Mouse (Mus musculus): ENCODE measurements around the gene Ly75. TPM values are rescaled to one million over a fixed set of nuclear protein-coding genes. Genes with fewer than 3 reads are reported as not detected.

Ly75 gene
- total and polyA plus RNA-seq, 2 experiments from 2014 or later: 1.5 to 2.9 TPM

DNA sequence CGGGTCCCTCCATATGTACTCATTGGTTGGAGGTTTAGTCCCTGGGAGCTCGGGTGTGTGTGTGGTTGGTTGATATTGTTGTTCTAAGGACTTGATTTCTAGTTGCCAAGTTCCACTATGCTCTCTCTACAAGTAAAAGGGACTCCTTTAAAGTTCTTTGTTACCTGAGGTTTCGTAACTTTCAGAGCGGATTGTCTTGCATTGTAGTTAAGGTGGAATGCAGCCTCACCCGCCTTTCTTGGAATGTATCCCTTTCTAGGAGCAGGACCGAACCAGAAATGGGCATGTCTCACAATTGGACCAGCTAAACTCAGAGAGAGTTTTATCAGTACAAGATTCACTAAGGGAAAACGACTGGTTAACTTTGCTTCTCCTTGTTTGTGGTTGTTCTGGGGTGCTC is 28.1 kb upstream of the Ly75 start:
- no peak for DNase-seq (ENCODE audit: low spot score)
- no peaks in the 10 kb centered on the region for H3K36me3 ChIP-seq (ENCODE audit: insufficient read depth, low read length)
- WGBS: 89% methylated on average over 7 of the region's 7 CpGs
- H3K4me2 ChIP-seq (ENCODE audit: low read depth, low read length, poor library complexity, severe bottlenecking): no peak overlapping the region
- H3K4me3 ChIP-seq (ENCODE audit: low read depth, low read length): no peak overlapping the region
- ATAC-seq (ENCODE audit: low FRiP score): no peak
- H3K4me1 ChIP-seq (ENCODE audit: insufficient read depth, low read length): no peaks in the 10 kb centered on the region
- no peaks in the 10 kb centered on the region for H3K9me3 ChIP-seq (ENCODE audit: low read length)
- no peak overlapping the region for H3K9ac ChIP-seq (replicated peaks; ENCODE audit: low read length, poor library complexity, severe bottlenecking)
- TF ChIP-seq CTCF (IDR thresholded peaks at IDR 0.05): no peak
- H3K27ac ChIP-seq (ENCODE audit: low read depth, low read length): no peak overlapping the region
- no peaks in the 10 kb centered on the region for H3K27me3 ChIP-seq (ENCODE audit: insufficient read depth, low read length)

DNA sequence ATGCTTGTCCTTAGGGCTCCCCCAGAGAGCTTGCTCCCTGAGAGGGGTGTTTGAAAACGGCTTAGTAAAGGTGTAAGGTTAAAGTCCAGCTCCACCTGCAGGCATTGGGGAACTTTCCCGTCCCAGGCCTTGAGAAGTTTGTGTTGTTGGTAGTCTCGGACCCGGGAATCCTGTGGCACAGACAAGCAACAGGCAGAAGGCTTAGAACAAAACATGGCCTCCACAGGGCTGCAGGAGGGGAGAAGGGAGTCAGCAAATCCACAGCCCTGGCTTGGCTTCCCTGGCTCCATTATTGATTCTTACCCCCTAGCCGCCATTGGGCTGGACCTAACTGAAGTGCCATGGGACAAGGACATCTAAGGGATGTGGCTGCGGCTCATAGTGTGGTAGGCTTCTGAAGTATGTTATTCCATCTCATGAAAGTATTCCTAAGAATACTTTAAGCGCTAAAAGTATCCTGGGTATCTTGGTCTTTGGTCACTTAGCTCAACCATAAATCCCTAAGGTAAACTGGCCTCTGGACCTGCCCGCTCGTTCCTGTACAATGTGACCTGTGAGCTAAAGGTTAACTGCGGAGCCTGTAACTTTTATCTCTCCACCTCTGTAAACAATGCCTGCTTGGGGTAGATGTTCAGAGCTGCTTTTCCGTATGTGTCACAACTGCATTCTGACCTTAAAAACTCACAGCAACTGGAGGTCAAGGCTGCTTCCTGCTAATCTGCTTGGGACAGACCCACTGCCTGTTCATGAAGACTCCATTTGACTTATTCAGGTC is 27.1 kb upstream of the Ly75 start:
- H3K36me3 ChIP-seq (ENCODE audit: insufficient read depth, low read length): no peaks in the 10 kb centered on the region
- H3K9ac ChIP-seq (replicated peaks; ENCODE audit: low read length, poor library complexity, severe bottlenecking): no peak overlapping the region
- no peak for TF ChIP-seq CTCF (IDR thresholded peaks at IDR 0.05)
- H3K4me2 ChIP-seq (ENCODE audit: low read depth, low read length, poor library complexity, severe bottlenecking): no peak overlapping the region
- H3K9me3 ChIP-seq (ENCODE audit: low read length): no peaks in the 10 kb centered on the region
- DNase-seq (ENCODE audit: low spot score) (no peak), ATAC-seq (ENCODE audit: low FRiP score) (no peak)
- WGBS: 85% methylated on average over 11 of the region's 11 CpGs
- H3K4me1 ChIP-seq (ENCODE audit: insufficient read depth, low read length): no peaks in the 10 kb centered on the region
- H3K4me3 ChIP-seq (ENCODE audit: low read depth, low read length): no peak overlapping the region
- H3K27me3 ChIP-seq (ENCODE audit: insufficient read depth, low read length): no peaks in the 10 kb centered on the region
- no peak overlapping the region for H3K27ac ChIP-seq (ENCODE audit: low read depth, low read length)

DNA sequence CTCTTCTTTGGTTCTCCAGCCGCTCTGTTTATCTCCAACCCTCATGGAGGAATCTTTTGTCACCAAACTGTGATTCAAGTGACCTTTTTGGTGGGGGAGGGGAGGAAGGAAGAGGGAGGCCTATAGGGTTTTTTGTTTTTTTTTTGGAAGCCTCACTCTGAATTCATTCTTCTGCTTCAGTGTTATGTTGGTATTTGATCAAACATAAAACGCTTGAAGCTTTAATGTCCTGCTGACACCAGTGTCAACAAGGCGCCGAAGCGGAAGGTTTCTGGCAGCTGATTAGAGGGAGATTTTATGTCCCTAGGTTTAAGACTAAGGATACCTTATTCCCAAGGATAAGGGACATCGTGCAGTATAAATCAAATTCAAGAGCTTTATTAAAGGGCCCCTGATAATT is 26.1 kb upstream of the Ly75 start:
- DNase-seq (ENCODE audit: low spot score) (no peak), ATAC-seq (ENCODE audit: low FRiP score) (no peak)
- H3K27ac ChIP-seq (ENCODE audit: low read depth, low read length): no peak overlapping the region
- H3K4me3 ChIP-seq (ENCODE audit: low read depth, low read length): no peak overlapping the region
- no peaks in the 10 kb centered on the region for H3K36me3 ChIP-seq (ENCODE audit: insufficient read depth, low read length)
- no peak for TF ChIP-seq CTCF (IDR thresholded peaks at IDR 0.05)
- no peaks in the 10 kb centered on the region for H3K4me1 ChIP-seq (ENCODE audit: insufficient read depth, low read length)
- H3K9ac ChIP-seq (replicated peaks; ENCODE audit: low read length, poor library complexity, severe bottlenecking): no peak overlapping the region
- no peaks in the 10 kb centered on the region for H3K27me3 ChIP-seq (ENCODE audit: insufficient read depth, low read length)
- no peak overlapping the region for H3K4me2 ChIP-seq (ENCODE audit: low read depth, low read length, poor library complexity, severe bottlenecking)
- 56% methylated on average over 6 of the region's 6 CpGs for WGBS
- H3K9me3 ChIP-seq (ENCODE audit: low read length): no peaks in the 10 kb centered on the region

DNA sequence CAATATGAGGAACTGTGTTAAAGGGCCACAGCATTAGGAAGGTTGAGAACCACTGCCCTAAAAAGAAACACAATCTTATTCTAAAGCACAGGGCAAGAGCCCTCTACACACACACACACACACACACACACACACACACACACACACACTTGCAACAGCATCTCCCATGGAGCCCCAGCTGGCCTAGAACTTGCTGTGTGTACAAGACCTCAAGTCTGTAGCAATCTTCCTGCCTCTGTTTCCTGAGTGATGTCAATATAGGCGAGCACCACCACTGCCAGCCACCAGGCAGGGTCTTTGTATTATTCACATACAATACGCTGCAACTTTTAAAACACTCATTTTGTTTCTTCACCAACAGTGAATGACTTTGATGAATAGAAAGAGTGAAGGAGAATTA is 24.3 kb upstream of the Ly75 start:
- DNase-seq (ENCODE audit: low spot score): no peak
- Histone ChIP-seq H3K9ac (replicated peaks; ENCODE audit: low read length, poor library complexity, severe bottlenecking) (no peak overlapping the region), H3K36me3 (ENCODE audit: insufficient read depth, low read length) (no peaks in the 10 kb centered on the region), H3K27me3 (ENCODE audit: insufficient read depth, low read length) (no peaks in the 10 kb centered on the region), H3K4me3 (ENCODE audit: low read depth, low read length) (no peak overlapping the region), H3K4me2 (ENCODE audit: low read depth, low read length, poor library complexity, severe bottlenecking) (no peak overlapping the region), H3K27ac (ENCODE audit: low read depth, low read length) (no peak overlapping the region), H3K9me3 (ENCODE audit: low read length) (no peaks in the 10 kb centered on the region), H3K4me1 (ENCODE audit: insufficient read depth, low read length) (no peaks in the 10 kb centered on the region)
- ATAC-seq (ENCODE audit: low FRiP score): no peak
- 92% methylated on average over 2 of the region's 2 CpGs for WGBS
- TF ChIP-seq CTCF (IDR thresholded peaks at IDR 0.05): no peak

DNA sequence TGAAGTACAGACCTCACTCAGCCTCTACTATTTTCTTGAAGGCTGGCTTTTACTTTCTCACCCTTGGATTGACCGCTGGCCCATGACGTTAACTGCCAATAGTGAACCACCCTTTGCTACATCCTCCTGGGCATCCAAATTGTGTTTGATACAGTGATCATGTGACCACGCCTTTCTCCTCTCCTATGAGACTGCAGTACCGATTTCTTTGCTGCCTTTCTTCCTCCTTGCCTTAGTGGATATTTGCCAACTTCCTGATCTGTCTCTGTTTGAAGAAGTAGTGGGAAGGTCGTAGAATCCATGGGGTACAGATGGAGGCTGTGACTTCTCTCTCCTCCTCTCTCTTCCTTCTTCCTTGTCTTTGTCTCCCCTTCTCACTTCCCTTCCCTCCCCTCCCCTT is 22.3 kb upstream of the Ly75 start:
- Histone ChIP-seq H3K4me2 (ENCODE audit: low read depth, low read length, poor library complexity, severe bottlenecking) (no peak overlapping the region), H3K4me1 (ENCODE audit: insufficient read depth, low read length) (no peaks in the 10 kb centered on the region), H3K9me3 (ENCODE audit: low read length) (no peaks in the 10 kb centered on the region), H3K4me3 (ENCODE audit: low read depth, low read length) (no peak overlapping the region), H3K27me3 (ENCODE audit: insufficient read depth, low read length) (no peaks in the 10 kb centered on the region), H3K9ac (replicated peaks; ENCODE audit: low read length, poor library complexity, severe bottlenecking) (no peak overlapping the region), H3K36me3 (ENCODE audit: insufficient read depth, low read length) (no peaks in the 10 kb centered on the region), H3K27ac (ENCODE audit: low read depth, low read length) (no peak overlapping the region)
- 95% methylated on average over 5 of the region's 5 CpGs for WGBS
- TF ChIP-seq CTCF (IDR thresholded peaks at IDR 0.05): no peak
- DNase-seq (ENCODE audit: low spot score) (no peak), ATAC-seq (ENCODE audit: low FRiP score) (no peak)

DNA sequence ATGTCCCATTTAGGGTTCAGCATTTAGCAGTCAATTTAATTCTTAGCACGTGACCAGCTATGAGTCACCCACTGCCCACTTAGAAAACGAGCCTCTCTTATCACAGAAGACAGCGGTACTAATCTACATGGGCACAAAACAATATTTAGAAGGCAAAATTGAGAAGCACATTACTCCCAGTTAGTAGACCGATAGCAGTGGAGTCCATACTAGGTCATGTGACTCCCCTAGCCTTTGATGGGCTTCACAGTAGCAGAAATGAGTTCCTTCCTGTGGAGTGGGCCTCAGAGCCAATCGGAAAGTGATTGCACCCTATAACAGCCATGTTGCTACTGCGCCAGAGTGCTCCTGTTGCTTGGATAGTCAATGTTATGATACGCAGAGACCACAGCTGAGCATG is 21.7 kb upstream of the Ly75 start:
- ATAC-seq (ENCODE audit: low FRiP score): no peak

More for the DNA sequence above, 21.7 kb upstream of the Ly75 start:
- no peaks in the 10 kb centered on the region for H3K9me3 ChIP-seq (ENCODE audit: low read length)
- no peak overlapping the region for H3K4me2 ChIP-seq (ENCODE audit: low read depth, low read length, poor library complexity, severe bottlenecking)
- H3K36me3 ChIP-seq (ENCODE audit: insufficient read depth, low read length): no peaks in the 10 kb centered on the region
- no peak for TF ChIP-seq CTCF (IDR thresholded peaks at IDR 0.05)
- no peaks in the 10 kb centered on the region for H3K4me1 ChIP-seq (ENCODE audit: insufficient read depth, low read length)
- no peak overlapping the region for H3K27ac ChIP-seq (ENCODE audit: low read depth, low read length)
- no peaks in the 10 kb centered on the region for H3K27me3 ChIP-seq (ENCODE audit: insufficient read depth, low read length)
- no peak overlapping the region for H3K9ac ChIP-seq (replicated peaks; ENCODE audit: low read length, poor library complexity, severe bottlenecking)
- DNase-seq (ENCODE audit: low spot score): no peak
- WGBS: 93% methylated on average over 7 of the region's 7 CpGs
- H3K4me3 ChIP-seq (ENCODE audit: low read depth, low read length): no peak overlapping the region

Data from midbrain, postnatal 0 days (tissue).